Mouse (Mus musculus): ENCODE data around the gene Abca8a. TPM values are rescaled to one million over a fixed set of nuclear protein-coding genes. Genes with fewer than 3 reads are reported as not detected.

Abca8a gene
- not detected in 2 replicates for polyA plus RNA-seq (2012; ENCODE audit: insufficient read depth, insufficient read length, low replicate concordance, missing spikeins)

DNA sequence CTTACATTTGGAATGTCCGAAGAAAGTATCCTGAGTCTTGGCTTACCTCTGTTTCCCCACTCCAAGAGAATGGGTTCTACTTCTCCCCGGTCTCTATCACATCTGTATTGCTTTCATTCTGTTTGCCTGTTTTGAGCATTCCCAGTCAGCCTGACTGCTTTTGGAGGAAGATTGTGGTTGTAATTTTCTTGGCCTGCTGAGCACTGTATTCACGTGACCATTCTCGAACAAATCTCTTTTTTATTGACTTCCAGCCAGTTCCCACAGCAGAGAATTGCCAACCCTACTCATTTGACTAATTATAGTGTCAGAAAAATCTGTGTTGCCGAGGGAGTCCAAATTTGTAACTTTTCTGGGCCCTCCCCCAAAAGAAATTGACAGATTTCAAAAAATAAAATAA lies at the start of gene Abca8a:
TSS of gene Abca8a (minus strand) at position 121 of the 400 bp plus-strand sequence.
- 45% methylated on average over 5 of the region's 5 CpGs for WGBS

DNA sequence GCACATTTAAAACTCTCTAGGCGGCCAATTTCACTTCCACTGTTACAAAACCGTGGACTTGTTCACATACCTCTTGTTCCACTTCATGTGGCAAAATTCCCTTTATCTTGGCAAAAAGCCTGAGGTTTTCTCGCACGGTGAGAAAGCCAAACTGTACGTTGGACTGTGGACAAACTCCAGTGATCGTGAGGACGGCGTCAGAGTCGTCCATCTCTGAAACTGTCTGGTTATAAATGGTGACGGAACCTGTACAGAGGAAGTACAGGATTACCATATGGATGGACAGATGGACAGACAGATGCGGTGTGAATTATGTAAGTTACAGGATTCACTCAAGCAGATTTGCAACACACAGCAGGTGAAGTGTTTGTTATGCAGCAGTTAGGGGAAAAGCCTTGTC lies 49.6 kb upstream of the Abca8a start:
- WGBS = 85% methylated on average over 11 of the region's 11 CpGs
- Histone ChIP-seq H3K27ac (ENCODE audit: insufficient read depth, low read depth, low read length) (no peak overlapping the region), H3K4me3 (ENCODE audit: insufficient read depth, low read depth, low read length) (no peak overlapping the region), H3K4me1 (ENCODE audit: control insufficient read depth, insufficient read depth, low read length) (no peaks in the 10 kb centered on the region)
- TF ChIP-seq CTCF (IDR thresholded peaks at IDR 0.05; ENCODE audit: insufficient read depth, low read depth, low read length) (no peak), POLR2A (IDR thresholded peaks at IDR 0.05; ENCODE audit: insufficient read depth, low read depth, low read length) (no peak)

More for the DNA sequence above, at the start of gene Abca8a:
- H3K4me3 ChIP-seq (ENCODE audit: insufficient read depth, low read depth, low read length) = no peak within 1 kb of the TSS
- TF ChIP-seq CTCF (IDR thresholded peaks at IDR 0.05; ENCODE audit: insufficient read depth, low read depth, low read length) (no peak), POLR2A (IDR thresholded peaks at IDR 0.05; ENCODE audit: insufficient read depth, low read depth, low read length) (no peak)
- no peaks in the 10 kb centered on the region for H3K4me1 ChIP-seq (ENCODE audit: control insufficient read depth, insufficient read depth, low read length)
- no peak within 1 kb of the TSS for H3K27ac ChIP-seq (ENCODE audit: insufficient read depth, low read depth, low read length)

DNA sequence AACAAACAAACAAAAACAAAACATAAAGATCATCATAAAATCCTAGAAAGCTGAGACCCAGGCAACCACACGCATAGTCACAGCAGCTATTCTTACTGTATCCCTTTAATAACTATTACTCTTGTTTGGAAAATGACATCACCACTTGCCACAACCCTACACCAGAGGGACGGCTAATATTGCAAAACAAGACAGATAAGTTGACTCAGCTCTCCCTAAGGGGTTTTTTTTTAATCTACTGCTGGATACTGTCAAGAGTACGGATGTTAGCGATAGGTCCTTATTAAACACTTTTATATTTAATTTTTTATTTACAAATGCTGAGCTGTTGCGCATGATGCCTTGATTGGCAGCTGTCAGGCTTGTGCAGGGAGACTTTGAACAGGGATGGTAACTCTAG lies 35.0 kb upstream of the Abca8a start:
- H3K27ac ChIP-seq (ENCODE audit: insufficient read depth, low read depth, low read length) = no peak overlapping the region
- 86% methylated on average over 5 of the region's 5 CpGs for WGBS
- TF ChIP-seq POLR2A (IDR thresholded peaks at IDR 0.05; ENCODE audit: insufficient read depth, low read depth, low read length) = no peak
- TF ChIP-seq CTCF (IDR thresholded peaks at IDR 0.05; ENCODE audit: insufficient read depth, low read depth, low read length) = no peak
- no peaks in the 10 kb centered on the region for H3K4me1 ChIP-seq (ENCODE audit: control insufficient read depth, insufficient read depth, low read length)
- H3K4me3 ChIP-seq (ENCODE audit: insufficient read depth, low read depth, low read length) = no peak overlapping the region

- TF ChIP-seq POLR2A (IDR thresholded peaks at IDR 0.05; ENCODE audit: insufficient read depth, low read depth, low read length) (no peak), CTCF (IDR thresholded peaks at IDR 0.05; ENCODE audit: insufficient read depth, low read depth, low read length) (no peak)
- Histone ChIP-seq H3K27ac (ENCODE audit: insufficient read depth, low read depth, low read length) (no peak overlapping the region), H3K4me1 (ENCODE audit: control insufficient read depth, insufficient read depth, low read length) (no peaks in the 10 kb centered on the region), H3K4me3 (ENCODE audit: insufficient read depth, low read depth, low read length) (no peak overlapping the region)
- WGBS = 41% methylated on average over 4 of the region's 4 CpGs
Measured at GRCm38 (mm10) chr11:110111137-110111536, 15.4 kb upstream of the Abca8a start.

DNA sequence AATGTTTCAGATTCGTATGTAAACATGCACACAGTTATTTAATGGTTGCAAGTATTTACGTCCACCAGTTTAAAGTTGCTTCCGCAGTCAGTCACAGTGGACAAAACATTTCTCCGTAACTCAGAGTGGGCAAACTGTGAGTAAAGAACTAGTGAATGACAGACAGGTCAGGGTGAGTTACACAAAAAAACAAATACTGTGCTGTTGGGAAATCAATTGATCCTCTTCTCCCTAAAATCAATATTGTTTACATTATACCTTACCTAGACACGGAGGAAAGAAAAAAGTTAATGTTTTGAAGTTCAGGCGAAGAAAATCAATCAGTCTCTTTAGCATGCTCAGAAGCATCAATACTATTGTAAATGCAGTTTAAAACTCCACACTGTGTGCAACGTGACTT lies 5.7 kb upstream of the Abca8a start:
- WGBS = 93% methylated on average over 7 of the region's 7 CpGs
- TF ChIP-seq CTCF (IDR thresholded peaks at IDR 0.05; ENCODE audit: insufficient read depth, low read depth, low read length) = no peak
- no peak for TF ChIP-seq POLR2A (IDR thresholded peaks at IDR 0.05; ENCODE audit: insufficient read depth, low read depth, low read length)
- Histone ChIP-seq H3K4me1 (ENCODE audit: control insufficient read depth, insufficient read depth, low read length) (no peaks in the 10 kb centered on the region), H3K27ac (ENCODE audit: insufficient read depth, low read depth, low read length) (no peak overlapping the region), H3K4me3 (ENCODE audit: insufficient read depth, low read depth, low read length) (no peak overlapping the region)

DNA sequence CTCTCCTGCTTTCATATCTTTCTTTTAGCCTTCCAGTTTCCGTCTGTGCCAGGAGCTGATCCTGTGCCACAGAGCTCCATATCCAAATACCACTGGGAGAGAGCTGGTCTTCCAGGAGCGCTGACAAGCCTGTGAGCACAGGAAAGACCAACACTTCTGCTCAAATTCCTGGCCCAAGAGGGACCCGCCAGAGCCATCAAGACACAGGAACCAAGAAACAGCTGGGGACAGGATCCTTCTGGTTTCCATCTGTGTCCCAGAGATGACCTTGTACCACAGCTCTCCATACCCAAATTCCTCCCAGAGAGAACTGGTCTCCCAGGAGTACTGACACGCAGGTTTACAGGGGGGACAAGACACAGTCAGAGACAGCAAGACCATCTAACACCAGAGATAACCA lies 3.1 kb upstream of the Abca8a start:
- WGBS = 79% methylated on average over 4 of the region's 4 CpGs
- no peaks in the 10 kb centered on the region for H3K4me1 ChIP-seq (ENCODE audit: control insufficient read depth, insufficient read depth, low read length)
- TF ChIP-seq POLR2A (IDR thresholded peaks at IDR 0.05; ENCODE audit: insufficient read depth, low read depth, low read length) = no peak
- TF ChIP-seq CTCF (IDR thresholded peaks at IDR 0.05; ENCODE audit: insufficient read depth, low read depth, low read length) = no peak
- H3K4me3 ChIP-seq (ENCODE audit: insufficient read depth, low read depth, low read length) = no peak overlapping the region
- no peak overlapping the region for H3K27ac ChIP-seq (ENCODE audit: insufficient read depth, low read depth, low read length)

DNA sequence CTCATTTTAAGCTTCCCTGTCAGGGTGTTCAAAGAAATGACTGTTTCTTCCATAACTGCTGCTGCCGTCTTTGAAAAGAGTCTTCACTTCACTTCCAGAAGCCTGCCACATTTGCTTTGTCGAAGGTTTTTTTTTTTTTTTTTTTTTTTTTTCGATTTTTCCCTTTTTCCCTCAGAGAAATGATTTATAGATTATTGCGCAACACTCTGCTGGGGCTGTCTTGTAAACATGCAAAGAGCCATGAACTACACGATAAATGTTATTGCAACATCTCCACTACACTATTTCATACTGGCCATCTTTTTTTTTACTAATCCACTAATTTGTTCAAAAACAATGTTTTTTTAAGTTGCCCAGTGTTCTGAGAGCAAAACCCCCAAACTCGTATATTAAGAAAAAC lies 1.7 kb upstream of the Abca8a start:
- H3K4me3 ChIP-seq (ENCODE audit: insufficient read depth, low read depth, low read length) = no peak overlapping the region
- H3K4me1 ChIP-seq (ENCODE audit: control insufficient read depth, insufficient read depth, low read length) = no peaks in the 10 kb centered on the region
- 87% methylated on average over 6 of the region's 6 CpGs for WGBS
- no peak overlapping the region for H3K27ac ChIP-seq (ENCODE audit: insufficient read depth, low read depth, low read length)
- TF ChIP-seq CTCF (IDR thresholded peaks at IDR 0.05; ENCODE audit: insufficient read depth, low read depth, low read length) (no peak), POLR2A (IDR thresholded peaks at IDR 0.05; ENCODE audit: insufficient read depth, low read depth, low read length) (no peak)

DNA sequence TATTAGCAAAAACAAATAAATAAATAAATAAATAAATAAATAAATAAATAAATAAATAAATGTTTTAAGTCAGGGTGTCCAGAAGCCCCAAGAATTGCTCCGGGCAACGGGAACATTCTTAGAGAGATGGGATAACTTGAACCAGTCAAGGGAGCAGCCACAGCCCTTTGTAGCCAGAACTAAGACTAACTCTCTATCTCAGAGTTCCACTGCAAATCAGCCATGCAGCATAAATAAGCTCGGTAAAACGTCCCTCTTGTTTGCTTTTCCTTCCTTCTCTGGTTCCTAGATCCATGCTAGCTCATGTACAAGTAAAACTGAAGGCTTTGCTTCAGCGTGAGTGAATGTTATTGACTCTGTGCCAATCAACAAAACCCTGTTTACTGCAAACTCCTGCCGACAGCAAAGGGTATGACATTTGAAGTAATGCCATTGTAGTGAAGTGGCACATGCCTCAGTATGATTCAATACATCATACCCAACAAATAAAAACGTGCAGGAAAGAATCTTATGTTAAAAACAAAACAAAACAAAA lies 865 bp downstream of the Abca8a start:
- Histone ChIP-seq H3K4me1 (ENCODE audit: control insufficient read depth, insufficient read depth, low read length) (no peaks in the 10 kb centered on the region), H3K27ac (ENCODE audit: insufficient read depth, low read depth, low read length) (no peak overlapping the region), H3K4me3 (ENCODE audit: insufficient read depth, low read depth, low read length) (no peak overlapping the region)
- TF ChIP-seq POLR2A (IDR thresholded peaks at IDR 0.05; ENCODE audit: insufficient read depth, low read depth, low read length) (no peak), CTCF (IDR thresholded peaks at IDR 0.05; ENCODE audit: insufficient read depth, low read depth, low read length) (no peak)
- WGBS = 33% methylated on average over 7 of the region's 7 CpGs

DNA sequence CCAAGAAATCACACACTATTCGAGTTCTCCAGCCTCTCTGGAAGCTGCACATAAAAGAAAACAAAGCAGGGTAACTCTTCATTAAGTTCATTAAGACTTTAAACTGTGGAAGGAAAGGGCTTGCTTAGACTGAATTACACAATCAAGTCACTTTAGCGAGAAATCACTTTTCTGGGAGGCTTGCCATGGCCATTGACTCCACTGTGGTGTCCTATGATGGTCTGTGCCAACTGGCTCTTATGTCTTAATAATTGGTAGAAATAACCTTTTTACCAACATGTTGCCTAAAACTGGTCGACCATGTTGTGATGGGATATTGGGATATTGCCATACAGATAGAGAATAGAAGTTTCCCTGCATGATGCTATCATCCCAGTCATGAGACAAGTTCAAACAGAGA lies 1.5 kb downstream of the Abca8a start:
- TF ChIP-seq POLR2A (IDR thresholded peaks at IDR 0.05; ENCODE audit: insufficient read depth, low read depth, low read length) = no peak
- TF ChIP-seq CTCF (IDR thresholded peaks at IDR 0.05; ENCODE audit: insufficient read depth, low read depth, low read length) = no peak
- WGBS = 50% methylated on average over 3 of the region's 3 CpGs
- H3K4me1 ChIP-seq (ENCODE audit: control insufficient read depth, insufficient read depth, low read length) = no peaks in the 10 kb centered on the region
- no peak overlapping the region for H3K27ac ChIP-seq (ENCODE audit: insufficient read depth, low read depth, low read length)
- H3K4me3 ChIP-seq (ENCODE audit: insufficient read depth, low read depth, low read length) = no peak overlapping the region

DNA sequence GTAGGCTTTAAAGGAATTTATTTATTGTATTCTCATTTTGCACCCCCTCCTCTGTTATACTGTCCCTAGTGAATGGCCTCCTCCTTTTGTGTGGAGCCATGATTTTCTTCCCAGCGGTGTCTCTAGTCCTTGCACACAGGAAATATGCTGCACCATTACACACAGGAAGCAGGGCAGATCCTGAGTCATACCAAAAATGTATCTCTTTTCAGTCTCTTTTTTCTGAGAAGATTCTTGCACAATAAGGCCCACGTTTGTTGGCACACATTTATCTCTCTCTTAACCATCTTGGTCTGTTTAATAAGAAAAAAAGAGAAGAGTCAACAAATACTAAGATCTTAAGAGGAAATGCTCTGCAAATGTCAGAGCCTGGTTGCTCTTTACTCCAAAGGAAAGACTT lies 4.5 kb downstream of the Abca8a start:
- H3K27ac ChIP-seq (ENCODE audit: insufficient read depth, low read depth, low read length) = no peak overlapping the region
- H3K4me3 ChIP-seq (ENCODE audit: insufficient read depth, low read depth, low read length) = no peak overlapping the region
- TF ChIP-seq POLR2A (IDR thresholded peaks at IDR 0.05; ENCODE audit: insufficient read depth, low read depth, low read length) (no peak), CTCF (IDR thresholded peaks at IDR 0.05; ENCODE audit: insufficient read depth, low read depth, low read length) (no peak)
- 83% methylated on average over 2 of the region's 2 CpGs for WGBS
- no peaks in the 10 kb centered on the region for H3K4me1 ChIP-seq (ENCODE audit: control insufficient read depth, insufficient read depth, low read length)

Measured in olfactory bulb, adult 2 months (tissue).